Mouse (Mus musculus) small intestine, adult 2 months (tissue): ENCODE data around the gene Atp8a1.

Experiments used
- CTCF ChIP-seq: fragments of 200-500 bp; IDR thresholded peaks from 2 replicates; pipeline ENCODE4 v1.5.1; 2012; ENCODE audit warnings: low read depth, mild to moderate bottlenecking, control low read depth, inconsistent platforms, low read length, moderate library complexity, mixed read lengths; ENCODE audit not compliant: insufficient replicate concordance, insufficient read length; ENCODE audit errors: extremely low read depth
- POLR2A ChIP-seq: fragments of 200-500 bp; IDR thresholded peaks from 2 replicates; pipeline ENCODE4 v1.6.1; 2012; ENCODE audit warnings: low read depth, mild to moderate bottlenecking, control low read depth, inconsistent platforms, low read length, moderate library complexity

- TF ChIP-seq POLR2A (no peak), CTCF (no peak)
These were observed 53.0 kb downstream of the Atp8a1 start for GRCm38 (mm10) chr5:67794129-67794800.
